Mouse (Mus musculus) right cerebral cortex, postnatal 36 days (tissue): ENCODE results near the gene Csdc2.

Experiments
- DNase-seq, 2 experiments: peaks; one replicate each; pipeline ENCODE4 v3.0.0; 2022; ENCODE audit warnings: low spot score in 2 of 2, mixed read lengths in 1 of 2

Gene Csdc2

DNA sequence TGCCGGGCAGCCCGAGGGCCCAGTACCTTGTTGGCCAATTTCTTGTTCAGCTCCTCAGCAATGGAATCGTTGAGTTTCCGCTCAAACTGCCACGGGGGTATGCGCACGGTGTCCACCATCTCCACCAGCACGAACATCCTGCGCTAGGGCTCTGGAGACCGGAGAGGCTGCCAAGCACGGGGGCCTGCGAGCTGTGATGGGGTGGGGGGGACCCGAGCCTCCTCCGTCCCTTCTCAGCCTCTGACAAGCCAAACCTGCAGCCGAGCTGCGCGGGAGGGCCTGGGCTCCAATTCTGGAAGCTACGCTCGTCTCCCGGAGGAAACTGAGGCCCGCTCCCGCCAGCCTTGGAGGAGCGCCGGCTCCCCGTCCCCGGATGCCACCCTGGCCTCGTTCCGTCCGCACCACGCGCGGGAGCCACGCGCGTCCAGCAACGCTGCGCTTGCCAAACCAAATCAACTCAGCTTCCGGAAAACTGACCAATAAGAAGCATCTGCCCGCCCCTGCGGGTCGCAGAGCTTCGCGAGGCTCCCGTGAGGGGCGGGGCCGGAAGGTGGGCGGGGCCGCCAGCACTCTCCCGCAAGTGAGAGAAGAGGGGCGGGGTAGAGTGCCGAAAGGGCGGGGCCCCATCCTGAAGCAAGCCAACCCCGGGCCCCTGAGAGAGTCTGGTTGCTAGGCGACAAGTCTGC, 10.7 kb upstream of the Csdc2 start, which contains the start of gene Polr3h:
Polr3h (minus strand) TSS at position 481 of the 686 bp plus-strand sequence.
- peak; percentile 92 to 96 for DNase-seq

DNA sequence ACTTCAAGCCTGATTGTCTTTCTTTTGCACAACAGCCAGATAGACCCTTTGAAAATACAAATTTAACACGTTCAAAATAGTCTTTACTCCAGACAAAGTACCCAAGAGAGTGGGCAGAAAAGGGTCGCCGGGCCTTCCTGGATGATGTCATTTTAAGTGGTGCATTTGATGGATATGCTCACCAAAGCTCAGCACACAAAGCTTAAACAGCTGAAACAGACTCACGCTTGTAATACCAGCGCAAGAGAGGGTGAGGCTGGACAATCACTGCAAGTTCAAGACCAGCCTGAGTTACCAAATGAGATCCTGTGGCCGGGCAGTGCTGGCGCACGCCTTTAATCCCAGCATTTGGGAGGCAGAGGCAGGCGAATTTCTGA, 10.1 kb upstream of the Csdc2 start:
- no peak for DNase-seq

DNA sequence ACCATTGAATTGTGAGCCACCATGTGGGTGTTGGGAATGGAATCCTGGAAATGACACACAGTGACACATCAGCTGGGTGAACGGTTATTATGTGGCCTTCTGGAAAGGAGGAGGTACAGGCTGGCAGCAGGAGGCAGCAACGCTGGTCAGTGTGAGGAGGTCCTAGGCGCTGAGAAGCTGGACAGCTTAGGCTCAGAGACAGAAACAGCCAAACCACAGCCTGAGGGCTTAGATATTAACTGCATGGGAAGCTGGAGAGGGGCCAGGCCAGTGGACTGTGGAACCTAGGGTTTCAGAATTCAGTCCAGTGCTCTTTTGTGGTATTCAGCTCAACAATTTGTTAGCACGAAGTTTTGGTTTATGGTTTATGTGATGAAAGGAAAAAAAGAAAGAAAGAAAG, 8.8 kb upstream of the Csdc2 start:
- no peak for DNase-seq

DNA sequence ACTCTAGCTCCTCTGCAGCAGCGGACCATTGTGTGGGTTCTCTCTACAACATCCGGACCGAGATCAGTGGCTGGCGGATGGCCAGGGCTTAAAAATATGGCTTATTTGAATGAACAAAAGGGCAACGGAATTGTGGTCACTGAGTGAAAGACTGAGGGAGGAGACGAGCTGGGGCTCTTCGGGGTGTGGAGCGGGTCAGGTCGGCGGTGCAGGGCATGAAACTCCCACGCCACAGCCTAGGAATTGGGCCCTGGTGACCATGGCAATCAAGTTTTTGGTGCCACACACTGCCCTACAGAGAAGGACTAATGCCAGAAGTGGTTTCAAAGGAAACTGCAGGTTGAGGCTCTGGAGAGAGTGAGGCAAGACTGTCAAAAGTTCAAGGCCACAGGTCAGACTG, 8.3 kb upstream of the Csdc2 start:
- DNase-seq: no peak

DNA sequence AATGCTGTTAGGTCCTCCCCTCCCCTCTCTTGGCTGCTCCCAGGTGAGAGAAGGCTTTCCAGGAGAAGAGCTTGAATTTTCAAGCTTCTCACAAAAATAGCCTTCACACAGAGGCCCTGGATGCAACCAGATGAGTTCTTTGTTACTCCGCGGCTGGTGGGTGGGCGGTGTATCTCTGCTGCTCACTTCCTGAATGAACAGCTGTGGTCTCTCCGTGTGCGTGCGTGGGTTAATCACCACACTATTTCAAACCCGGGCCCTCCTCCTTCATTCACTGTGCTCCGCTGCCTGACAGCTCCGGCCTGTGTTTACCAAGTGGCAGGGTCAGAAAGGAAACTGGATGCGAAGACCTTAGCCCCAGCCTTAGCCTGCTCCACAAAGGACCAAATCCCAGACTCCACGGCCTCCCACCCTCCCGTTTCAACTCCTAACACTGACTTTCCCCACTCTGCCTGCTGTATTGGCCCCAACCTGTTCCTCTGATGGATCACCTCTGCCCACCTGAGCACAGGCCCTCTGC, 3.5 kb upstream of the Csdc2 start:
- peak; percentile 77 to 86 for DNase-seq

DNA sequence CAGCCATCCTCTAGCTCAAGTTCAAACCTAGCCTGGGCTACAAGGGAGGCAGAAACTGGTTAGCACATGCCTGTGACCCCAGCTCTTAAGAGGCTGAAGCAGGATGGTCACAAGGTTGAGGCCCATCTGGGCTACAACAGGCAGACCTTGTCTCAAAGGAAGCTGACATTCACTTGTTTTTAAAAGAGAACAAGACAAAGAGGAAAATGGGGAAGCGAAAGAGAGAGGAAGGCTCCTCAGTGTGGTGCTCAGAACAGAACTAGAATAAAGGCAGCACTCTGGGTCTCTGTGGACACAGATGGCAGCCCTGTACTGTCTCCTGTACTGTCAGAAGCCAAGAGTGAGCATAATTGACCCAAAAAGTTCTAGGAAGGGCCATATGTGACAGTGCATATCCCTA, 2.6 kb upstream of the Csdc2 start:
- no peak for DNase-seq

DNA sequence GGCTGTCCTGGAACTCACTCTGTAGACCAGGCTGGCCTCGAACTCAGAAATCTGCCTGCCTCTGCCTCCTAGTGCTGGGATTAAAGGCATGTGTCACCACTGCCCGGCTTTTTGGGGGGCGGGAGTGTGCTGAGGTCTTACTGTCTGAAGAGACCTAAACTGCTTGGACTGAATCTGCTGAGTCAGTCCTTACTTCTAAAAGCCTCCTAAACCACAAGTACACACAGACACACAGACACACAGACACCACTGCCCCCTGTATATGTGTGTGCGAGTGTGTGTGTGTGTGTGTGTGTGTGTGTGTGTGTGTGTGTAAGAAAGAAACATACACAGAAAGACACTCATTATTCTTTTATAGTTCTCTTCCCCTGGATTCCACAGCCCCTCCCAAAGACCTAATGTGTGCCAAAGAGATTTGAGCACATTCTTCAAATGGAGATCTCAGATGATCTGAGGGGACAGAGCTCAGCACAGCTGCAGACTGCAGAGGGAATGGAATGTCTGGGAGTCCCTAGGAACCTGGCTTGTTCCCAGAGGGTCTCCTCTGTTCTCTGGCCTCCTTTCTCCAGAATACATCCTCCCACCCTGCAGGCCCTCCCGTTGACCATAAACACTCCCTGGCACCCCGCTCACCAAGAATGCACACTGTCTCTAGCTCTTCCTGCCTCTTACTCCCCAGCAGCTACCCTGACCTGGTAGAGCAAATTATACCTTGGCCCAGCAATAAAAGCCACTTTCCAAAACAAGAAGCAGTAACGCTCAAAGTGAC, 506 bp upstream of the Csdc2 start:
- no peak for DNase-seq

DNA sequence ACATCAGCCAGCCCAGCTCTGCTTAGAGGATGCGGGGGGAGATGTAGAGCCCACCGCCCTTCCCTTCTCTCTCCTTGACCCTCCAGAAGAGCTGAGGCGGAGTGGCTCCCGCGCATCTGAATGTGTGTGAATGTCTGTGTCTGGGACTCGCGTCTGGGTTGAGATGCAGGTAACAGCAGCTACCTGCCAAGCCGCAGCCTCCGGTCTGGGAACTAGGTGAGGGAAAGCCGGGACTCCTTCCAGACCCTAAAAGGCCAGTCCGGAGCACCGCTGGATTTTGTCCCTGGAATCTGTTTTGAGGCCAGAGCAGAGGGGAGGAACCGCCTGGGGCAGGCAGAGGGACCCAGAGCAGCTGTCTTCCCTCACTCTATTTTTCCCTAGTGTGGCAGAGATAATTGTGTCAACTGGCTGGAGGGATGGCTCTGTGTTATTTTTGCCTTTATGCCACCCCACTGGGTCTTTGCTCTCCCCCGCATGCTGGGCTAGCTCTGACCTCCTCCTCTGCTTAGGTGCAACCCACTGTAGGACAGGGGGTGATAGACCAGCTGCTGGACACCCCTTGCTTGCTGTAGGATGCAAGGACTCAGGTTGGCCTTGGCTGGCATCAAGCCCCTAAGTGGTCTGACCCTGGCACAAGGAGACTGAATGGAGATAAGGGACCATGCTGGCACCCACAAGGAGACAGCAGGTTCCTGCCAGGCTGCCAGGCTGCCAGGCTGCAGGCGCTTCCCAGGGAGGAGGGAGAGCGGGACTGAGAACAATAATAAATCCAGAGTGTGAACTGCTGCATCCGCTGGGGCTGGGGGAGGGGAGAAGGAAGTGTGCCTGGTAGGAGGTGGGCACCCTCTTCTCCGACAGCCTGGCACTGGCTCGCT, 776 bp downstream of the Csdc2 start:
- peak; percentile 65 to 81 for DNase-seq

DNA sequence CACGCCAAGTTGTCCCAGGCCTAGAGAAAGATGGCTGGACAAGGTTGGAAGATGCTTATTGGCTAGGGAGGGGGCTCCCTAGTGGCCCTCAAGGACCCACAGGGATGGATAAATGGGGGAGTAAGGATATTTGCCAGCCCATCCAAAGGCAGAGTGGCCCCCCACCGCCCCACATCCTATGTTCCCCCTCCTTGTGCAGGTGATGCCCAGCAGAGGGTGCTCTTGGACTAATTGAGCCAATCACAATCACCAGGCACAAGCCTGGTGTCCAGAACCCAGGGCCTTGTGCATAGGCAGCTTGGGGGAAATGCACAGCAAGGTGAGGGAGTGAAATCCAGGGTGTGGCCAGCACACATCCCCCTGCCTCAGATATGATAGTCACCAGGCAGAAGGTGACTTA, 1.7 kb downstream of the Csdc2 start:
- no peak for DNase-seq

DNA sequence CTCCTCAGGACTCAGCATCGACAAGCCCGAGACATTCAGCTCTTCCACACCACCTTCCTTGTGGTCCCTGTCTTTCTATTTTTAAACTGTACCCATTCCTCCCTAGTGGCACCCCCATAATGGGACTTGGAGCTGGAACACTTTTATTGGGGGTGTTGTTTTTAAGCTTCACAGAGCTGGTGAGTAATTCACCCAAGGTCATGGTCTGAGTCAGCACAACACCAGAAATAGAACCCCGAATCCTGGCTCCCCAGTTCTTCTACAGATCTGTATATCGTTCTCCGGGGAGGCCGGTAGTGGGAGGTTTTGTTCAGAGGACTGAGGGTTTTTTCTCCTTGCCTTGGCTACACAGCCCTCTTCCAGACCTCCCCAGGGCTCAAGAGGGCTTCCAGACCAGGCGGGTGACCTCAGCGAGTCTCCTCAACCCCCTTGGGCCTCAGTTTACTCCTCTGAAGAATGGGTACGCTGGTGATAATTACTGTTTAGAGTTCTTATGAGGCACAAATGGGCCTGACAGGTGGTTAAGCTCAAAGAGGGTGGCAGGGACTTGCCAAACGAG, 2.7 kb downstream of the Csdc2 start:
- no peak for DNase-seq

DNA sequence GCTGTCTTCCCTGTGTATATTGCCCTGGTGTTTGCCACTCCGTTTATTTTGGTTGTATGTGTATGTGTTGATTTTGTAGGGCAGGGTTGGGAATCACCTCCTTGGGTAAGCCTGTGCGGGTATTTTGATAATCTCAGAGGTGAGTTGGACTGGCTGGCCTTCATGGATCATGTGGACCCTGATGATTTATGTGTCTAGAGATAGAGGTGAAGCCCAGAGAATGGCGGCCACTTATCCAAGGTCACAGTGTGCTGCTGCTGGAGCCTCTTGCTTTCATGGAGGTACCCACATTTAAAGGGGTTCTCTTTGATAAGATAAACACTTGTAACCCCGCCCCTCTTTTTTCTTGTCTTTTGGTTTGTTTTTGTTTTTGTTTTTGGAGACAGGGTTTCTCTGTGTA, 3.2 kb downstream of the Csdc2 start:
- no peak for DNase-seq

DNA sequence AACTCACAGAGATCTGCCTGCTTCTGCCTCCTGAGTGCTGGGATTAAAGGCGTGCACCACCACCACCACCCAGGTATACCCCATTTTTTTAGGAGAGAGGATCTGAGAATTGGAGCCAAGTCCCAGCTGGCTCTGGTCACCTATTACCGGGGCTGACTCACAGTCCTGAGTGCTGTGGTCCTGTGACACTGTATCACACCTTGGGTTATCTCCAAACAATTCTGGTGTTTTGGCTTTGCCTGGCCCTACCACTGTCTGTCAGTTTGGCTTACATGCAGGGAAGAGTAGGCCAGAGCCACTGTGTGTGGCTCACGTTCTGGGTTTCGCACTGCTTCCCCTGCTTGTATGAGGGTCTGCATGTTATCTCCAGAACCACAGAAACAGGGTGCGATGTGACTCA, 3.7 kb downstream of the Csdc2 start:
- DNase-seq: no peak

DNA sequence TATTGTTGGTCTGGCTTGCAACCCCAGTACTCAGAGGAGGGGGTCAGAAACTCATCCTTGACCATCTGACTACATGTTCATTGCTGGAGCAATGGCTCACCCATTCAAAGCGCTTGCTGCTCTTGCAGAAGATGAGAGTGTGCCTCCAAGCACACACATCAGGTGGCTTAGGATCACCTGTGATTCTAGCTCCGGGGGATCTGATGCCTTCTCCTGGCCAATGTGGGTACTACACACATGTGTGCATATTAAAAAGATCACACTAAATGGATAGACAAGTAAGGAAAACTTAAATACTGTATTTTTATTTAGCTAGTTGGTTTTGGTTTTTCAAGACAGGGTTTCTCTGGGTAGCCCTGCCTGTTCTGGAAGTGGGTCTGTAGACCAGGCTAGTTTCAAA, 4.5 kb downstream of the Csdc2 start:
- no peak for DNase-seq

DNA sequence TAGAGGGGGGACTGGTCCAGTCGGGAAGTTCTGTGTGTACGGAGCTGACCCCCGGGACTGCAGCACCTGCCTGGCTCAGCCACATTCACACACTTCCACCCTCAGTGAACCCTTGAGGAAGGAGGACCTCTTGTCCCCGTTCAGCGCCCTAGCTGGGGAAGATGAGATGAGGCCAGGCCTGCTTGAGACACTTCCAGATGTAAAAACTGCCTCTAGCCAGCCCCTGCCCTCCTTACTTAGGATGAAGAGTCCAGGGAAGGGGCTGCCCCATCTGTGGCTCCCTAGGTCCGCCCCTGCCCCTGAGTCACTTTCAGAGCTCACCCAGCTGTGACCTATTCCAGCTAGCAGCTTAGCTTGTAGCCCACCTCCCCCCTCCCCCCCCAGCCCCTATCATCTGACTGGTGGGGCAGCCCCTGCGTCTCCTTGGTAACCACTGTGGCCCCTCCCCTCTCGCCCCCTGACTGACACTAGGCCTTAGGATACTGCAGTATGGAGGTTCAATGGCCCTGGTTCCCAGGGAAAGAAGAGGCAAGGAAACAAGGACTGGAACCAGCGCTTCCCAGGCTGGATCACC, 6.7 kb downstream of the Csdc2 start:
- no peak for DNase-seq

DNA sequence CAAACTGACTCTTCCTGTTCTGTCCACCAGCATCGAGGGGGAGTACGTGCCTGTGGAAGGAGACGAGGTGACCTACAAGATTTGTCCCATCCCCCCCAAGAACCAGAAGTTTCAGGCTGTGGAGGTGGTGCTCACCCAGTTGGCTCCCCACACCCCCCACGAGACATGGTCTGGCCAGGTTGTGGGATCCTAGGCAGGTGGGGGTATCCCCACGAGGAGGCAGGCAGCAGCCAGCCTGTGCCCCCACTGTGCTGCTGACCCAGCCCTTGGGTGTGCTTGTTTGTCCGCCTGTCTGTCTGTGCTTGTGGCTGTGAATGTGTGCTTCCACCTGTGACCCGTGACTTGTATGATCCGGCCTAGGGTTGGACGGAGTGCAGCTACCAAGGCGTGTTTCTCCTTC, 12.5 kb downstream of the Csdc2 start:
- DNase-seq: no peak

DNA sequence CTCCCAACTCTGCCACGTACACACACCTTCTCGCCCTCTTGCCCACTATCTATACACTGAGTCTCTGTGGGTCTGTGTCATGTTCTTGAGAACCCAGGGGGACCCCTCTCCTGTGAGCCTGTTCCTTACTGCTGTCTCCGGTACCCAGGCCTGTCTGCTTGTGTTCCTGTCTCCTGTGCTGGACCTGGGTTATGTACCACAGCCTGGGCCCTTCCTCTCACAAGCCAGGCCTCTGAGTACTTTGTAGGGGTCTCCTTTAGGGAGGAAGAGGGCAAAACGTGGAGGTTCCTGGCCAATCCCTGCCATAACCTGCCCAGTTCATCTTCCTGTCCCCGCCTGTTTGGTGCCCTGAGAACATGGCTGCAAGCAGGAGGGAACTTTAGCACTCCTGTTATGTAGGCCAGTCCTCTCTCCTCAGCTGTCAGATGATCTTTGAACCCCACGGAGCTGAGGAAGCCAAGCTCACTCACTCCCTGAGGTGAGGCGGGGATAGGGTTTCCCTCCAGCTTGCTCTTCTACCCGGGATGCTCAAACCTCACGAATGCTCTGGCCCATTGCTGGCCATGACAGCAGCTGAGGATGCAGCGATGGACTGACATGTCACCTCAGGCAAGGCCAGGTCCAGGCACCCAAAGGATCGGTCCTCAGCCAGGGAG, 13.0 kb downstream of the Csdc2 start:
- DNase-seq: no peak

DNA sequence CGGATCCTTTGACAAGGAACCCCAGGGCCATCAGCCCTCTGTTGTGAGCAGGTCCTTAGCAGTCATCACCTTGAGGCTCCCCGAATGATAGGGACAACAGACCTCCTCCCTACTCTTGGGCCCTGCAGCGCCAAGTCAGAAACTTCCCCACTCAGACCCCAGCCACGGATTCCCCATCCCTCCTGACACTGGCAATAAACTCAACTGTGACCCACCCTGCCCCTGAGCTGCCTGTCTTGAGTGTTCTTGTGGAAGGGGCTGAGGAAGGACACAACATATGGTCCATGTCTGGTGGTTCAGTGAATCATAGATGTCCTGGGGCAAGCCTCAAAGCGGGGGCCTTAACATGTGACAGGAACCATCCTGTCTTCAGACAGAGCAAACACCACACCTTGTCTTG, 14.2 kb downstream of the Csdc2 start:
- DNase-seq: no peak

DNA sequence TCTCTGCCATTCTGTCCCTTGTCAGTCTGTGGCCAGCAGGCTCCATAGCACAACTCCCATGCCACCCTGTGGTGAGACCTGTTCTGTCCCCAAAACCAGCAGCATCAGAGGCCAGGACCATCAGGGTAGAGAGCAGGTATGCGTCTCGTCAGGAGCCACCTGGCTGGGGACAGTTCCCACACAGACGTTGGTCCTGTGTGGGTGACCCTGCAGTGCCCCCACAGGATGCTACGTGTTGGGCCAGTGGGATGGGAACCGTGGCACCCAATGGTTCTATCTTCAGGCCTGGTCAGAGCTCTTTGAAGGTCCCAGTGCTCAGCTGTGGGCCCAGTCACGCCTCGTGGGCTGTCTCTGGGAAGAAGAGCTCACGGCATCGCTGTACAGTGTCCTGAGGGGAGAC, 14.6 kb downstream of the Csdc2 start:
- DNase-seq: no peak

DNA sequence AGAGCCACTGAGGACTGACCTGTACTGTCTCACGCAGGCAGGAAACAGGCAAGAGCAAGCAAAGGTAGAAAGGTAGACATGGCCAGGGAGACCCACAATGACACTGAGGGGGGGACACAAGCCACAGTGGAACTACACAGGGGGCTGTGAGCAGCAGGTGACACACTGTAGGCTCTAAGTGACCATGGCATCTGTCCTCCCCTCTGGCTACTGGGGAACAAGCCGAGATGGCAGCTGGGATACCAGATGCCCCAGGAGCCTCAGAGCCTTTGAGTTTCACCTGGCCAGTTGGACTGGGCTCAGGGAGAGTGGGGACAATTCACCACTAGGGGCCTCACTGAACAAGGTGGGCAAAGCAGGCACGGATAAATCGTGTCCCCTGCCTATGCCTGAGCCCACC, 15.8 kb downstream of the Csdc2 start:
- DNase-seq: no peak

DNA sequence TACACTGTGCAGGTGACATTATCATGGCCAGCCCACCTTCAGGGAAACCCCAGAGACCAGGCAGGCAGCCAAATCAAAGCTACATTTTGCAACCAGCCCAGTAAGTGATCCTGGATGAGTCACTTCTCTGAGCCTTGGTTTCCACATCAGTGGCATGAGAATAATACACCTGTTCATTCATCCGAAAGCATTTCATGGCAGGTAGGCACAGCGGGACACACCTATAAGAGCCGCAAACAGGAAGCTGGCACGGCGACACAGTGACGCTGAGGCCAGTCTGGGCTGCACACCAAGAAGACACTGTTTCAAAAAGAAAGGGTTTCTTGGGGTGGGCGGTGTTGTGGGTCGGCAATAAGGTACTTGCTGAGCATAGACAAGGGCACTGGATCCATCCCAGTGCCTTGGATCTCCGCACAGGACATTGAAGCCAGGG, 17.6 kb downstream of the Csdc2 start:
- no peak for DNase-seq

DNA sequence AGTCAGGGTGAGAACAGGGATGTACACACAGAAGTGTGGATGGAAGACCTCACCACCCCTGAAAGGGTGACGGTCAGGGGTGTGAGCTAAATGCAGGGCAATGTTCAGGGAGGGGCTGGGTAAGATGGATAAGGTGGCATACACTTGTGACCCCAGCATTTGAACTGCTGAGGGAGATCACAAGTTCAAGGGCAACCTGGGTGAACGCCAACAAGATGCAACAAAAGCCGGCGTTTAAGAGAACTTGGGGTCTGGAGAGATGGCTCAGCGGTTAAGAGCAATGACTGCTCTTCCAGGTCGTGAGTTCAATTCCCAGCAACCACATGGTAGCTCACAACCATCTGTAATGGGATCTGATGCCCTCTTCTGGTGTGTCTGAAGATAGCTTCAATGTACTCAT, 18.2 kb downstream of the Csdc2 start:
- DNase-seq: no peak
